Mouse (Mus musculus) cortical plate, adult 2 months (tissue): ENCODE measurements around the gene Lrsam1.

Source experiments
- CTCF ChIP-seq: fragments of 200-500 bp; IDR thresholded peaks from 2 replicates; pipeline ENCODE4 v1.5.1; 2011; ENCODE audit warnings: mild to moderate bottlenecking, control low read depth, low read length; ENCODE audit not compliant: insufficient read depth; ENCODE audit errors: extremely low read depth
- POLR2A ChIP-seq: fragments of 200-500 bp; IDR thresholded peaks from 2 replicates; pipeline ENCODE4 v1.6.1; 2011; ENCODE audit warnings: mild to moderate bottlenecking, low read length, control low read depth; ENCODE audit not compliant: insufficient read depth; ENCODE audit errors: extremely low read depth

DNA sequence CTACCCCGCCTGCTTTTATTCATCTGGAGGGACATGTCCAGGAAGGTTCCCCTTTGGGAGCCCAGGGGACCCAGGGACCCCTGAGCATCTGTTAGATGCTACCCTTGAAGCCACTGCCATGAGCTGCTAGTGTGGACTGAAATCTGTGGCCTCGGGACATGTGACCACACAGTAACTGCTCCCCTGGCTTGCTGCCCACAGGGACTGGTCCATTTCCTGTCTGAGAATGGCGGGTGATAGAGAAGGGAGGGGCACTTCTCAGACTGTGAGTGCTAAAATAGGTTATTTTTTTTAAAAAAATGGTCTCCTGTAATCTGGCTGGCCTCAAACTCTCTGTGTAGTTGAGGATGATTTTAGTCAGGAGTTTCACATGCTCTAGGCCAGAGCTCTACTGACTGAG is 79.7 kb downstream of the Lrsam1 start:
- no peak for TF ChIP-seq CTCF
- TF ChIP-seq POLR2A: no peak
